Mouse (Mus musculus): ENCODE data around the gene Fat1. TPM values are rescaled to one million over a fixed set of nuclear protein-coding genes. Genes with fewer than 3 reads are reported as not detected.

Fat1 gene
- polyA plus RNA-seq, 1 experiment = 175 TPM

DNA sequence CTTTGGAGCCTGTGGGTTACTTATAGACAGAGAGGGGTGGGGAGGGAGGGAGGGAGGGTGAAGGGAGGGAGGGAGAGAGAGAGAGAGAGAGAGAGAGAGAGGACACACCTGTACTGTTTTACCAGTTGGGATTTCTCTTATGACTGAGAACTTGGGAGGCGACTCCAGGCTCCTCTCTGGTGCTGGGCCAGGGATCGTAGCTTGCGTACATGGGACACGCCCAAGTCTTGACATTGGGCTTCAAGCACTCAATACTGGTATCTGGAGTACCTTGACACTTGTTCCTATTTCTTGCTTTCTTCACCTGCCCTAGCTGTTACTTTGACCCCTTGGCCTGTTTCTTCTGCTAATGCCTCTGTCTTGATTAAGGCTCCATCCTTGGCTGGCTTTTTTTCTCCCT lies 10.3 kb downstream of the Fat1 start:
- H3K4me1 ChIP-seq (ENCODE audit: control insufficient read depth, insufficient read depth, low read length) = peaks cover 4% of the 10 kb centered on the region
- TF ChIP-seq EP300 (IDR thresholded peaks at IDR 0.05; ENCODE audit: insufficient read depth, low read depth, low read length) = no peak
- TF ChIP-seq POLR2A (IDR thresholded peaks at IDR 0.05; ENCODE audit: insufficient read depth, low read length) = no peak
- TF ChIP-seq CTCF (IDR thresholded peaks at IDR 0.05; ENCODE audit: low read depth, low read length) = no peak
- no peak overlapping the region for H3K27ac ChIP-seq (ENCODE audit: insufficient read depth, low read length)
- no peak overlapping the region for H3K9ac ChIP-seq (ENCODE audit: low read depth, poor library complexity, severe bottlenecking)
- no peak overlapping the region for H3K4me3 ChIP-seq (ENCODE audit: low read depth, low read length)
- H3K36me3 ChIP-seq (ENCODE audit: control insufficient read depth, insufficient read depth, low read length, poor library complexity, severe bottlenecking) = peaks cover 24% of the 10 kb centered on the region
- no peaks in the 10 kb centered on the region for H3K27me3 ChIP-seq (ENCODE audit: control insufficient read depth, insufficient read depth, low read length, poor library complexity, severe bottlenecking)
- H3K9me3 ChIP-seq (replicated peaks; ENCODE audit: control insufficient read depth, insufficient read depth, low read length, poor library complexity, severe bottlenecking) = no peaks in the 10 kb centered on the region

DNA sequence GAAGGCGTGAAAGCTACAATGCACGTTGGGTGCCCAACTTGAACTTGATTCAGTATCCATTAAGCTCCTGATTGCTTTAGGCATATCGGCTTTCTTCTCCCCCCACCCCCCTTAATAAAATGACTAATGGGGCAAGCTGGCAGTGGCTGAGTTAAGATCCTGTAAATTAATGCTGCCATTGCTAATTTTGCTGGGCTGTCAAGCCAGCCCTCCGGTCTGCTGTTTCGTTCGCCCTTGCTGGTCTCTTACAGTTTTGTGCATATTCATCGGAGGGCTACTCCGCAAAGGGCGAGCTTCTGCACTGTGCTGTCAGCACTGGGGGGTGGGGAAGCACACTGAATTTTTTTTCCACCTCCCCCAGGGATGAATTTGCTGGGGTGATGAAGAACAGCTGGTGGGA lies 13.3 kb downstream of the Fat1 start:
- no peaks in the 10 kb centered on the region for H3K27me3 ChIP-seq (ENCODE audit: control insufficient read depth, insufficient read depth, low read length, poor library complexity, severe bottlenecking)
- no peak overlapping the region for H3K4me3 ChIP-seq (ENCODE audit: low read depth, low read length)
- peaks cover 2% of the 10 kb centered on the region for H3K4me1 ChIP-seq (ENCODE audit: control insufficient read depth, insufficient read depth, low read length)
- peaks cover 51% of the 10 kb centered on the region for H3K36me3 ChIP-seq (ENCODE audit: control insufficient read depth, insufficient read depth, low read length, poor library complexity, severe bottlenecking)
- TF ChIP-seq CTCF (IDR thresholded peaks at IDR 0.05; ENCODE audit: low read depth, low read length) (no peak), POLR2A (IDR thresholded peaks at IDR 0.05; ENCODE audit: insufficient read depth, low read length) (no peak), EP300 (IDR thresholded peaks at IDR 0.05; ENCODE audit: insufficient read depth, low read depth, low read length) (no peak)
- no peak overlapping the region for H3K27ac ChIP-seq (ENCODE audit: insufficient read depth, low read length)
- H3K9me3 ChIP-seq (replicated peaks; ENCODE audit: control insufficient read depth, insufficient read depth, low read length, poor library complexity, severe bottlenecking) = no peaks in the 10 kb centered on the region
- no peak overlapping the region for H3K9ac ChIP-seq (ENCODE audit: low read depth, poor library complexity, severe bottlenecking)

DNA sequence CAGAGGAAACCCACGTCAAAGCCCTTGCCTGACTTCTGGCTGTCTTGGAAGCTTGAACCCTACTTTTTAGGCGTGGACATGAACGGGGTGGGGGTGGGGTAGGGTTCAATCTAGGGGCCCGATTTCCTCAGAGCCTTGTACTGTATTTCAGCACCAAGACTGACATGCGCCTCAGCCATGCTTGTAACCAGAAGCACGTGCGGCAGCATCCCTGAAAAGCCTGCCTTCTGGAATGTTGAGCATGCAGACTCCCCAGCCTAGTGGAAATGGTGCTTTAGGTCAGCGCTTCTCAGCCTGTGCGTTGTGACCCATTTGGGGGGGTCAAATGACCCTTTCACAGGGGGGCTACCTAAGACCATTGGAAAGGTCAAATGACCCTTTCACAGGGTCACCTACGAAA lies 25.2 kb downstream of the Fat1 start:
- H3K27ac ChIP-seq (ENCODE audit: insufficient read depth, low read length) = peak overlapping the region; percentile 67; the same call in 1 of the 2 replicates

DNA sequence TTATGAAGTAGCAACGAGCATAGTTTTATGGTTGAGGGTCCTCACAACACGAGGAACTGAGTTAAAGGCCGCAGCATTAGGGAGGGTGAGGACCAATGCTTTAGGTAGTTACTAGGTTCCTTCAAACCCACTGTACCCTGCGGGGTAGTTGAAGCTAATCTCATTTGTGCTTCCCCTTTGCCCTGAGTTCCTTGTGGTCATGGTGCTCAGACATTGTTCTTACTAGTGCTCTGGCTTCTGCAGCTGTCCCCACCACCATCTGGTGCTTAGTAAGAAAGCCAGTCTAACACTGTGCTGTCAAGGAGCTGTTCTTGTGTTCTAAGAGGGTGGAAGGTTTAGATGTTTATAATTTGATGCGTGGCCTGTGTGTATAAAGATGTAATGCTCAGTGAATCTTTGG lies 25.7 kb downstream of the Fat1 start:
- Histone ChIP-seq H3K27me3 (ENCODE audit: control insufficient read depth, insufficient read depth, low read length, poor library complexity, severe bottlenecking) (no peaks in the 10 kb centered on the region), H3K4me1 (ENCODE audit: control insufficient read depth, insufficient read depth, low read length) (peaks cover 18% of the 10 kb centered on the region), H3K36me3 (ENCODE audit: control insufficient read depth, insufficient read depth, low read length, poor library complexity, severe bottlenecking) (peaks cover 29% of the 10 kb centered on the region), H3K9me3 (replicated peaks; ENCODE audit: control insufficient read depth, insufficient read depth, low read length, poor library complexity, severe bottlenecking) (no peaks in the 10 kb centered on the region), H3K27ac (ENCODE audit: insufficient read depth, low read length) (no peak overlapping the region), H3K9ac (ENCODE audit: low read depth, poor library complexity, severe bottlenecking) (no peak overlapping the region), H3K4me3 (ENCODE audit: low read depth, low read length) (no peak overlapping the region)
- TF ChIP-seq POLR2A (IDR thresholded peaks at IDR 0.05; ENCODE audit: insufficient read depth, low read length) (no peak), CTCF (IDR thresholded peaks at IDR 0.05; ENCODE audit: low read depth, low read length) (no peak), EP300 (IDR thresholded peaks at IDR 0.05; ENCODE audit: insufficient read depth, low read depth, low read length) (no peak)

More for the DNA sequence above, 25.2 kb downstream of the Fat1 start:
- H3K27me3 ChIP-seq (ENCODE audit: control insufficient read depth, insufficient read depth, low read length, poor library complexity, severe bottlenecking) = no peaks in the 10 kb centered on the region
- 0 out of 2 replicates have a peak overlapping the region, but pooled peaks have one; percentile 14 for H3K9ac ChIP-seq (ENCODE audit: low read depth, poor library complexity, severe bottlenecking)
- H3K4me3 ChIP-seq (ENCODE audit: low read depth, low read length) = no peak overlapping the region
- H3K4me1 ChIP-seq (ENCODE audit: control insufficient read depth, insufficient read depth, low read length) = peaks cover 18% of the 10 kb centered on the region
- H3K36me3 ChIP-seq (ENCODE audit: control insufficient read depth, insufficient read depth, low read length, poor library complexity, severe bottlenecking) = peaks cover 29% of the 10 kb centered on the region
- TF ChIP-seq EP300 (IDR thresholded peaks at IDR 0.05; ENCODE audit: insufficient read depth, low read depth, low read length) (0 out of 2 replicates have a peak, but pooled peaks have one; percentile 38), CTCF (IDR thresholded peaks at IDR 0.05; ENCODE audit: low read depth, low read length) (no peak), POLR2A (IDR thresholded peaks at IDR 0.05; ENCODE audit: insufficient read depth, low read length) (no peak)
- H3K9me3 ChIP-seq (replicated peaks; ENCODE audit: control insufficient read depth, insufficient read depth, low read length, poor library complexity, severe bottlenecking) = no peaks in the 10 kb centered on the region

DNA sequence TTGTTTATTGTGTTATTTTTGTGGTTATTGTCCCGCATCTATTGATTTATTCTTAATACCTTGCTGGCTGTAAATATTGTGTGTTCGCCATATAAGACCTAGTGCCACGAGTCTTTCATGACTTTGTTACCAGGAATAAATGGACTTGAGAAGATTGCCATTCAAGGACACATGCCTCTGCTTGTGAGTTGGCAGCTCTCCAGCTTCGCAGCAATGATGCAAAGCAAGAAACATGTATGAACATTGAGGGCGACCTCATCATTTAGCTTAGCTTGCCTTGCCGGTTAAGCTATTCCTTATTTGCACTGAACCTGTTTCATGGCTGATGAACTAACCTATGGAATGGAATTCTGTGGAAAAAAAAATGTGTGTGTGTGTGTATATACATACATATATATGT lies 26.2 kb downstream of the Fat1 start:
- Histone ChIP-seq H3K4me3 (ENCODE audit: low read depth, low read length) (no peak overlapping the region), H3K27me3 (ENCODE audit: control insufficient read depth, insufficient read depth, low read length, poor library complexity, severe bottlenecking) (no peaks in the 10 kb centered on the region), H3K9ac (ENCODE audit: low read depth, poor library complexity, severe bottlenecking) (no peak overlapping the region), H3K4me1 (ENCODE audit: control insufficient read depth, insufficient read depth, low read length) (peaks cover 18% of the 10 kb centered on the region), H3K36me3 (ENCODE audit: control insufficient read depth, insufficient read depth, low read length, poor library complexity, severe bottlenecking) (peaks cover 31% of the 10 kb centered on the region), H3K27ac (ENCODE audit: insufficient read depth, low read length) (no peak overlapping the region), H3K9me3 (replicated peaks; ENCODE audit: control insufficient read depth, insufficient read depth, low read length, poor library complexity, severe bottlenecking) (no peaks in the 10 kb centered on the region)
- TF ChIP-seq CTCF (IDR thresholded peaks at IDR 0.05; ENCODE audit: low read depth, low read length) (no peak), POLR2A (IDR thresholded peaks at IDR 0.05; ENCODE audit: insufficient read depth, low read length) (no peak), EP300 (IDR thresholded peaks at IDR 0.05; ENCODE audit: insufficient read depth, low read depth, low read length) (no peak)

GRCm38 (mm10) chr8:44962572-44963231 lies 27.5 kb downstream of the Fat1 start:
- Histone ChIP-seq H3K27me3 (ENCODE audit: control insufficient read depth, insufficient read depth, low read length, poor library complexity, severe bottlenecking) (no peaks in the 10 kb centered on the region), H3K27ac (ENCODE audit: insufficient read depth, low read length) (no peak overlapping the region), H3K4me3 (ENCODE audit: low read depth, low read length) (no peak overlapping the region), H3K4me1 (ENCODE audit: control insufficient read depth, insufficient read depth, low read length) (peaks cover 14% of the 10 kb centered on the region), H3K36me3 (ENCODE audit: control insufficient read depth, insufficient read depth, low read length, poor library complexity, severe bottlenecking) (peaks cover 21% of the 10 kb centered on the region), H3K9ac (ENCODE audit: low read depth, poor library complexity, severe bottlenecking) (no peak overlapping the region), H3K9me3 (replicated peaks; ENCODE audit: control insufficient read depth, insufficient read depth, low read length, poor library complexity, severe bottlenecking) (no peaks in the 10 kb centered on the region)
- no peak for TF ChIP-seq POLR2A (IDR thresholded peaks at IDR 0.05; ENCODE audit: insufficient read depth, low read length)
- TF ChIP-seq CTCF (IDR thresholded peaks at IDR 0.05; ENCODE audit: low read depth, low read length) = no peak
- TF ChIP-seq EP300 (IDR thresholded peaks at IDR 0.05; ENCODE audit: insufficient read depth, low read depth, low read length) = no peak

All from ES-Bruce4 (cell line).